Mouse (Mus musculus) gastrocnemius, postnatal 14 days (tissue): ENCODE measurements around the gene Cd96. TPM values are rescaled to one million over a fixed set of nuclear protein-coding genes. Genes with fewer than 3 reads are reported as not detected.

Experiments
- DNase-seq: peaks from one replicate; pipeline ENCODE4 v3.0.0; 2021; ENCODE audit warnings: mixed read lengths
- intact Hi-C: fragments of 180-260 bp; cut with DNase I; formaldehyde crosslinking; loops from one replicate; pipeline ENCODE4 v1.15.1; 2025; ENCODE audit warnings: low total_unique reads
- total RNA-seq, 2 experiments: library from RNA; stranded (reverse); gene quantifications; 2 replicates each; pipeline ENCODE4 v1.2.3; 2021

The Cd96 gene
- total RNA-seq, 2 experiments from 2014 or later, result 0.09 TPM; not detected in 1

GRCm38 (mm10) chr16:46068000-46068399, 52.1 kb downstream of the Cd96 start:
- intact Hi-C loops, result no loop called here
- no peak for DNase-seq

GRCm38 (mm10) chr16:46063278-46063677, 56.8 kb downstream of the Cd96 start:
- intact Hi-C loops, result no loop called here
- DNase-seq, result no peak

- intact Hi-C loops, result no loop called here
- DNase-seq, result no peak
These were observed 73.1 kb downstream of the Cd96 start for GRCm38 (mm10) chr16:46046906-46047305.

- no peak for DNase-seq
- intact Hi-C loops, result no loop called here
These were observed 83.8 kb downstream of the Cd96 start for GRCm38 (mm10) chr16:46036261-46036660.

GRCm38 (mm10) chr16:46033896-46034295, 86.2 kb downstream of the Cd96 start:
- peak; percentile 7 for DNase-seq
- intact Hi-C loops, result no loop called here

- DNase-seq, result no peak
- intact Hi-C loops, result no loop called here
These were observed 97.0 kb downstream of the Cd96 start for GRCm38 (mm10) chr16:46022958-46023491.

- peak; percentile 35 for DNase-seq
- intact Hi-C loops, result no loop called here
These were observed 97.7 kb downstream of the Cd96 start for GRCm38 (mm10) chr16:46022189-46022928.

- intact Hi-C loops, result no loop called here
- no peak for DNase-seq
These were observed 98.7 kb downstream of the Cd96 start for GRCm38 (mm10) chr16:46021302-46021701.

GRCm38 (mm10) chr16:46020396-46020795, 99.7 kb downstream of the Cd96 start:
- intact Hi-C loops, result no loop called here
- DNase-seq, result no peak

GRCm38 (mm10) chr16:46019799-46020198, 100.3 kb downstream of the Cd96 start:
- DNase-seq, result no peak
- intact Hi-C loops, result no loop called here

GRCm38 (mm10) chr16:46019359-46019758, 100.7 kb downstream of the Cd96 start:
- intact Hi-C loops, result no loop called here
- DNase-seq, result no peak

GRCm38 (mm10) chr16:46011696-46012095, 108.4 kb downstream of the Cd96 start:
- intact Hi-C loops, result no loop called here

GRCm38 (mm10) chr16:46010906-46011220, 109.2 kb downstream of the Cd96 start:
- intact Hi-C loops, result no loop called here
- DNase-seq, result no peak

More at GRCm38 (mm10) chr16:46011696-46012095, 108.4 kb downstream of the Cd96 start:
- DNase-seq, result no peak

GRCm38 (mm10) chr16:46010153-46010905, 109.7 kb downstream of the Cd96 start, which contains the start of gene Plcxd2:
Gene Plcxd2, minus strand, starts transcription at chr16:46010218.
- intact Hi-C loops, result no loop called here
- peak; percentile 94 for DNase-seq

- no peak for DNase-seq
- intact Hi-C loops, result no loop called here
These were observed 110.3 kb downstream of the Cd96 start for GRCm38 (mm10) chr16:46009717-46010116.

- intact Hi-C loops, result no loop called here
- no peak for DNase-seq
These were observed 111.3 kb downstream of the Cd96 start for GRCm38 (mm10) chr16:46008766-46009165.

GRCm38 (mm10) chr16:46008036-46008605, 111.9 kb downstream of the Cd96 start:
- intact Hi-C loops, result no loop called here

GRCm38 (mm10) chr16:46006261-46006660, 113.8 kb downstream of the Cd96 start:
- DNase-seq, result no peak
- intact Hi-C loops, result no loop called here

More at GRCm38 (mm10) chr16:46008036-46008605, 111.9 kb downstream of the Cd96 start:
- no peak for DNase-seq

GRCm38 (mm10) chr16:46001550-46002166, 118.4 kb downstream of the Cd96 start:
- no peak for DNase-seq
- intact Hi-C loops, result no loop called here

- intact Hi-C loops, result no loop called here
- no peak for DNase-seq
These were observed 119.1 kb downstream of the Cd96 start for GRCm38 (mm10) chr16:46000976-46001375.
